Comparison of ENCODE assay signal across 13 mouse cellular contexts in the genomic region with DNA sequence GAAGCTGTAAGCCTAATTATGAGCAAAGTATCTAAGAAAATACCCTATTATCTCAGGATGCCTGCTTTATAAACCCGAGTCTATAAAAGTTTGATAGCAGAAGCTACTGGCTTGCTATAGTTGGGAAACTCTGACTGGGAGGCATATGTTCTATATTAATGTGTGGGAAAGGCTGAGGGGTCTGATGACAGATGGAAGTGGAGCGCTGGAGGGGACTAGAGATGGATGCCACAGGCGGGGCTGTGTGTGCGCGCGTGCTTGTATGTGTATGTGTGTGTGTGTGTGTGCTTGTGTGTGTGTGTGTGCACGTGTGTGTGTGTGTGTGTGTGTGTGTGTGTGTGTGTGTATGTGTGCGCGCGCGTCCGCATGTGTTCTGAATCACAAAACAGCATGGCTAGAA.
DNase-seq lines count a peak whose midpoint lies in the region; ATAC-seq lines count a peak whose summit lies in the region.
"Had no signal": no experiment of that assay in that cellular context is flagged by ENCODE, and none has a peak within 500 bp of the region (broad histone marks: within the 10 kb centered on the region; RNA-seq: fewer than 3 reads in every experiment).

No protein-coding gene starts in this region.

- 0 out of 2 replicates have a peak, but pooled peaks cover 9% of the 10 kb centered on the region for H3K4me1 ChIP-seq in heart, embryonic 11.5 days (ENCODE audit: control insufficient read depth, insufficient read depth, low read length)
- H3K4me1 ChIP-seq in midbrain, embryonic 15.5 days, result no peaks in the 10 kb centered on the region
- H3K4me1 ChIP-seq in midbrain, embryonic 14.5 days (ENCODE audit: control insufficient read depth, insufficient read depth, low read length), result 0 out of 2 replicates have a peak, but pooled peaks cover 8% of the 10 kb centered on the region
- 0 out of 2 replicates have a peak, but pooled peaks cover 2% of the 10 kb centered on the region for H3K4me1 ChIP-seq in forebrain, embryonic 16.5 days (replicated peaks; ENCODE audit: control insufficient read depth, insufficient read depth, low read length)
- H3K4me1 ChIP-seq in limb, embryonic 11.5 days (ENCODE audit: control insufficient read depth, insufficient read depth, low read length), result no peaks in the 10 kb centered on the region

- intact Hi-C loops in heart, postnatal 36 days (cut with DNase I), result no loop called here

- no peak overlapping the region for H3K9ac ChIP-seq in heart, embryonic 11.5 days (ENCODE audit: low read depth, low read length)
- H3K9ac ChIP-seq in midbrain, embryonic 15.5 days, result no peak overlapping the region
- H3K9ac ChIP-seq in midbrain, embryonic 14.5 days (replicated peaks; ENCODE audit: low read length), result no peak overlapping the region
- H3K9ac ChIP-seq in forebrain, embryonic 16.5 days (replicated peaks; ENCODE audit: low read depth, low read length), result no peak overlapping the region
- no peak overlapping the region for H3K9ac ChIP-seq in limb, embryonic 11.5 days (ENCODE audit: low read length)
- H3K9ac ChIP-seq: limb, embryonic 15.5 days had no signal

- 74% methylated on average over 12 of the region's 12 CpGs for WGBS in heart, embryonic 11.5 days (ENCODE audit: insufficient replicate concordance)
- 88% methylated on average over 10 of the region's 12 CpGs for WGBS in midbrain, embryonic 15.5 days
- WGBS in midbrain, embryonic 14.5 days, result 90% methylated on average over 12 of the region's 12 CpGs
- WGBS in forebrain, embryonic 16.5 days, result 61% methylated on average over 12 of the region's 12 CpGs
- 82% methylated on average over 11 of the region's 12 CpGs for WGBS in limb, embryonic 11.5 days

- H3K27me3 ChIP-seq in heart, embryonic 11.5 days (ENCODE audit: control insufficient read depth, insufficient read depth, low read length), result no peaks in the 10 kb centered on the region
- H3K27me3 ChIP-seq in midbrain, embryonic 15.5 days (replicated peaks), result no peaks in the 10 kb centered on the region
- H3K27me3 ChIP-seq in midbrain, embryonic 14.5 days (ENCODE audit: control insufficient read depth, insufficient read depth, low read length), result no peaks in the 10 kb centered on the region
- H3K27me3 ChIP-seq in forebrain, embryonic 16.5 days (replicated peaks; ENCODE audit: control insufficient read depth, insufficient read depth, low read length), result no peaks in the 10 kb centered on the region
- no peaks in the 10 kb centered on the region for H3K27me3 ChIP-seq in limb, embryonic 11.5 days (ENCODE audit: control insufficient read depth, insufficient read depth, low read length)
- H3K27me3 ChIP-seq: limb, embryonic 15.5 days had no signal

- H3K9me3 ChIP-seq in heart, embryonic 11.5 days (replicated peaks; ENCODE audit: control insufficient read depth, low read length), result no peaks in the 10 kb centered on the region
- H3K9me3 ChIP-seq in midbrain, embryonic 15.5 days, result no peaks in the 10 kb centered on the region
- no peaks in the 10 kb centered on the region for H3K9me3 ChIP-seq in midbrain, embryonic 14.5 days (ENCODE audit: control insufficient read depth, low read length)
- H3K9me3 ChIP-seq in forebrain, embryonic 16.5 days (ENCODE audit: control insufficient read depth, low read length), result no peaks in the 10 kb centered on the region
- H3K9me3 ChIP-seq in limb, embryonic 11.5 days (ENCODE audit: control insufficient read depth, low read length), result no peaks in the 10 kb centered on the region
- H3K9me3 ChIP-seq: limb, embryonic 15.5 days had no signal

- DNase-seq in heart, postnatal 36 days, result no peak
- no peak for DNase-seq in midbrain, embryonic 14.5 days
- DNase-seq in limb, embryonic 11.5 days (ENCODE audit: low spot score), result peak; percentile 37
- DNase-seq in c-Kit-positive CD71-positive TER-119-positive erythroid progenitor cells, embryonic 14.5 days (ENCODE audit: low spot score), result no peak
- DNase-seq in right cerebral cortex, postnatal 25 days, result no peak
- DNase-seq: adrenal gland, postnatal 14 days; cerebellum, postnatal 36 days; gastrocnemius, postnatal 10 days; lung, adult 18-20 months had no signal

- no peak overlapping the region for H3K27ac ChIP-seq in heart, embryonic 11.5 days (ENCODE audit: low read depth, low read length)
- H3K27ac ChIP-seq in midbrain, embryonic 15.5 days, result no peak overlapping the region
- no peak overlapping the region for H3K27ac ChIP-seq in midbrain, embryonic 14.5 days (replicated peaks; ENCODE audit: low read depth, low read length)
- no peak overlapping the region for H3K27ac ChIP-seq in forebrain, embryonic 16.5 days (ENCODE audit: low read length)
- no peak overlapping the region for H3K27ac ChIP-seq in limb, embryonic 11.5 days (replicated peaks; ENCODE audit: low read depth, low read length)
- H3K27ac ChIP-seq: limb, embryonic 15.5 days had no signal

- H3K36me3 ChIP-seq in heart, embryonic 11.5 days (ENCODE audit: control insufficient read depth, insufficient read depth, low read length), result no peaks in the 10 kb centered on the region
- no peaks in the 10 kb centered on the region for H3K36me3 ChIP-seq in midbrain, embryonic 15.5 days (replicated peaks)
- H3K36me3 ChIP-seq in midbrain, embryonic 14.5 days (ENCODE audit: control insufficient read depth, insufficient read depth, low read length), result no peaks in the 10 kb centered on the region
- H3K36me3 ChIP-seq in forebrain, embryonic 16.5 days (ENCODE audit: control insufficient read depth, insufficient read depth), result no peaks in the 10 kb centered on the region
- no peaks in the 10 kb centered on the region for H3K36me3 ChIP-seq in limb, embryonic 11.5 days (ENCODE audit: control insufficient read depth, insufficient read depth, low read length)
- H3K36me3 ChIP-seq: limb, embryonic 15.5 days had no signal

- H3K4me3 ChIP-seq in heart, embryonic 11.5 days (ENCODE audit: low read depth, low read length), result no peak overlapping the region
- no peak overlapping the region for H3K4me3 ChIP-seq in midbrain, embryonic 15.5 days
- no peak overlapping the region for H3K4me3 ChIP-seq in midbrain, embryonic 14.5 days (replicated peaks; ENCODE audit: low read depth, low read length)
- H3K4me3 ChIP-seq in forebrain, embryonic 16.5 days (replicated peaks; ENCODE audit: low read length), result no peak overlapping the region
- H3K4me3 ChIP-seq in limb, embryonic 11.5 days (ENCODE audit: low read depth, low read length), result no peak overlapping the region
- H3K4me3 ChIP-seq: limb, embryonic 15.5 days had no signal

- no peak overlapping the region for H3K4me2 ChIP-seq in heart, embryonic 11.5 days
- H3K4me2 ChIP-seq in midbrain, embryonic 15.5 days, result no peak overlapping the region
- H3K4me2 ChIP-seq in midbrain, embryonic 14.5 days (ENCODE audit: low read length), result no peak overlapping the region
- no peak overlapping the region for H3K4me2 ChIP-seq in forebrain, embryonic 16.5 days (ENCODE audit: low read length)
- no peak overlapping the region for H3K4me2 ChIP-seq in limb, embryonic 11.5 days (ENCODE audit: low read depth, severe bottlenecking)
- H3K4me2 ChIP-seq: limb, embryonic 15.5 days had no signal

- 0 out of 2 replicates have a peak, but pooled peaks have one; percentile 58 for ATAC-seq in heart, embryonic 11.5 days (replicated peaks; ENCODE audit: insufficient number of reproducible peaks, low FRiP score, low TSS enrichment)
- ATAC-seq in midbrain, embryonic 15.5 days (replicated peaks), result 0 out of 2 replicates have a peak, but pooled peaks have one; percentile 34
- ATAC-seq in midbrain, embryonic 14.5 days (ENCODE audit: low FRiP score, low TSS enrichment), result no peak
- peak; percentile 85 for ATAC-seq in forebrain, embryonic 16.5 days
- 0 out of 2 replicates have a peak, but pooled peaks have one; percentile 42 for ATAC-seq in limb, embryonic 11.5 days (ENCODE audit: insufficient number of reproducible peaks, low FRiP score, low TSS enrichment, low read depth)
